Mouse (Mus musculus): Measurements from ENCODE around the gene Gab2. TPM values are rescaled to one million over a fixed set of nuclear protein-coding genes. Genes with fewer than 3 reads are reported as not detected.

Gab2 gene
- polyA plus RNA-seq, 1 experiment from 2014 or later, result 15.2 TPM

- Histone ChIP-seq H3K4me2 (no peak overlapping the region), H3K27me3 (replicated peaks) (no peaks in the 10 kb centered on the region), H3K4me3 (replicated peaks) (no peak overlapping the region), H3K27ac (replicated peaks) (no peak overlapping the region), H3K36me3 (no peaks in the 10 kb centered on the region), H3K9ac (replicated peaks) (no peak overlapping the region), H3K9me3 (replicated peaks) (no peaks in the 10 kb centered on the region), H3K4me1 (no peaks in the 10 kb centered on the region)
- ATAC-seq (ENCODE audit: low FRiP score), result no peak
- 87% methylated on average over 4 of the region's 4 CpGs for WGBS
Measured at GRCm38 (mm10) chr7:97338593-97338992, 257.2 kb downstream of the Gab2 start.

DNA sequence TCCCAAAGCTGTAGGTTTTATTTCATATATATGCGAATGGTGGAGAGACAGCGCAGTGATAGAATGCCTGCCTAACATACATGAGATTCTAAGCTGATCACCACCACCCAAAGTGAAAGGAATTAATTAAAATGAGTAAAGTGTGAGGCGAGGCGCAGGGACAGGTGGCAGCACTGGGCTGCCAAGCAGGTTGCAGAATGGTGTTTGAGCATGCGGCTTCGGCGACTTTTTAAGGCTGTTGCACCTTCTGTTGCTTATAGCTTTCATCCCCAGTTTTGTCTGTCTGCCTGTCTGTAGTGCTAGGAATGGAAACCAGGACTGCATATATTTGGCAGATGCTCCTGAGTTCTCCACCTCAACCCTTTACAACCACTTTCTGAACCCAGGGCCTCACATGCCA lies 258.2 kb downstream of the Gab2 start:
- no peak overlapping the region for H3K27ac ChIP-seq (replicated peaks)
- H3K4me1 ChIP-seq, result no peaks in the 10 kb centered on the region
- no peaks in the 10 kb centered on the region for H3K9me3 ChIP-seq (replicated peaks)
- no peaks in the 10 kb centered on the region for H3K36me3 ChIP-seq
- H3K4me3 ChIP-seq (replicated peaks), result no peak overlapping the region
- no peak overlapping the region for H3K4me2 ChIP-seq
- no peak overlapping the region for H3K9ac ChIP-seq (replicated peaks)
- no peak for ATAC-seq (ENCODE audit: low FRiP score)
- H3K27me3 ChIP-seq (replicated peaks), result no peaks in the 10 kb centered on the region
- 90% methylated on average over 7 of the region's 7 CpGs for WGBS

- 70% methylated on average over 18 of the region's 18 CpGs for WGBS
- no peak for ATAC-seq (ENCODE audit: low FRiP score)
- no peak overlapping the region for H3K4me2 ChIP-seq
- H3K27me3 ChIP-seq (replicated peaks), result no peaks in the 10 kb centered on the region
- H3K9ac ChIP-seq (replicated peaks), result no peak overlapping the region
- H3K9me3 ChIP-seq (replicated peaks), result no peaks in the 10 kb centered on the region
- no peak overlapping the region for H3K4me3 ChIP-seq (replicated peaks)
- H3K36me3 ChIP-seq, result no peaks in the 10 kb centered on the region
- H3K4me1 ChIP-seq, result peaks cover 13% of the 10 kb centered on the region
- no peak overlapping the region for H3K27ac ChIP-seq (replicated peaks)
Measured at GRCm38 (mm10) chr7:97340907-97341849, 259.8 kb downstream of the Gab2 start.

DNA sequence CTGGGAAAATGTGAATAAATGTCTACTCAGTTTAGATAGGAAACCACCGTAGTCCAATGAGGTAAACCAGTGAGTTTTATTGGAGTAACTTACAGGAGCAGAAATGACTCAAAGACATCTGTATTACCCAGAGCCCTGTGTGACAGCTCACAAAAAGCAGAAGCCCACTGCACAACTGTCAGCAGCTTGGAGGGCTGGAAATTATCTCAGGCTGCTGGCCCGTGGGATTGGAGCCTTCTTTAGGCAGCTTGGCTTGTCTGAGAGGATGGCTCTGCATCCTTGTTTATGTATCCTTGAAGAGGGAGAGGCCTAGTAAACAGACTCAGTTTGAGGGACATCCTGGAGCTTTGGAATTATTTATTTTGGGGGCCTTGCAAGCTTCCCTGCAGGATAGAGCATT lies 261.6 kb downstream of the Gab2 start:
- H3K4me2 ChIP-seq, result no peak overlapping the region
- no peak overlapping the region for H3K27ac ChIP-seq (replicated peaks)
- H3K27me3 ChIP-seq (replicated peaks), result no peaks in the 10 kb centered on the region
- 76% methylated on average over 2 of the region's 2 CpGs for WGBS
- peaks cover 13% of the 10 kb centered on the region for H3K4me1 ChIP-seq
- no peak overlapping the region for H3K4me3 ChIP-seq (replicated peaks)
- no peak for ATAC-seq (ENCODE audit: low FRiP score)
- no peaks in the 10 kb centered on the region for H3K9me3 ChIP-seq (replicated peaks)
- H3K36me3 ChIP-seq, result peaks cover 8% of the 10 kb centered on the region
- no peak overlapping the region for H3K9ac ChIP-seq (replicated peaks)

- Histone ChIP-seq H3K4me2 (no peak overlapping the region), H3K9ac (replicated peaks) (no peak overlapping the region), H3K27ac (replicated peaks) (0 out of 2 replicates have a peak overlapping the region, but pooled peaks have one; percentile 0), H3K27me3 (replicated peaks) (no peaks in the 10 kb centered on the region), H3K9me3 (replicated peaks) (no peaks in the 10 kb centered on the region), H3K36me3 (peaks cover 8% of the 10 kb centered on the region), H3K4me3 (replicated peaks) (no peak overlapping the region), H3K4me1 (peaks cover 13% of the 10 kb centered on the region)
- WGBS, result 84% methylated on average over 2 of the region's 2 CpGs
- ATAC-seq (ENCODE audit: low FRiP score), result no peak
Measured at GRCm38 (mm10) chr7:97344655-97345054, 263.3 kb downstream of the Gab2 start.

- ATAC-seq (ENCODE audit: low FRiP score), result peak; percentile 58; the same call in 1 of the 2 replicates
- H3K9ac ChIP-seq (replicated peaks), result no peak overlapping the region
- H3K27me3 ChIP-seq (replicated peaks), result no peaks in the 10 kb centered on the region
- H3K9me3 ChIP-seq (replicated peaks), result no peaks in the 10 kb centered on the region
- no peak overlapping the region for H3K4me3 ChIP-seq (replicated peaks)
- 50% methylated on average over 10 of the region's 10 CpGs for WGBS
- H3K4me2 ChIP-seq, result no peak overlapping the region
- H3K27ac ChIP-seq (replicated peaks), result peak overlapping the region; percentile 48
- peaks cover 13% of the 10 kb centered on the region for H3K4me1 ChIP-seq
- peaks cover 8% of the 10 kb centered on the region for H3K36me3 ChIP-seq
Measured at GRCm38 (mm10) chr7:97345229-97345871, 264.0 kb downstream of the Gab2 start.

DNA sequence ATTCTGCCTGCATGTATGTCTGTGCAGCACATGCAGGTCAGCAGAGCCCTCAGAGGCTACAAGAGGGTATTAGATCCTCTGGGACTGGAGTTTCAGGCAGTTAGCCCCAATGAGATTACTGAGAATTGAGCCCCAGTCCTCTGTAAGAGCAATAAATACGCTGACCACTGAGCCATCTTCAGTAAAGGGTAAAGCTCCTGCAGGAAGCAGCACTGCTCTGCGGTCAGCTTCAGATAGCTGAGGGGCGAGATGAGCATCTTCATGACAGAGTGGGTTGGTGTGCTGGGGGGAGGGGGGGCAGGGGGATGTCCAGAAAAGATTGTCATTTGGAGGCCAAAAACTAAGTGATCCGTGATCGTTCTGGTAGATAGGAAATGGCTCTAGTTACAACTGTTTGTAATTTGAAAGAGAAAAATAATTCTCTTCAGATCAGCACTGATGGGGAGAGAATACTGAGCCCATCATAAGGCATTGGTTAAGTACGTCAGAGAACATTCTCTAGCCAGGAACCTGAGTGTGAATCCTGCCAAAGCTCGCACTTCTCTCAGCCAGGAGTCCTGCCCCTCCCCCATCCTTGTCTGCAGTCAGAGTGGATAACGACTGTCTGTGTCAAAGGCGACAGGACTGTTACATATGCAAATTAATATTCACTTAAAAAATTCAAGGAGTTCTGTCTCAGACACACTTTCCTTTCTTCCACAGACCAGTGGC lies 264.9 kb downstream of the Gab2 start:
- H3K27ac ChIP-seq (replicated peaks), result peak overlapping the region; percentile 48; the same call in 1 of the 2 replicates
- H3K4me3 ChIP-seq (replicated peaks), result no peak overlapping the region
- no peak overlapping the region for H3K9ac ChIP-seq (replicated peaks)
- peaks cover 13% of the 10 kb centered on the region for H3K4me1 ChIP-seq
- H3K9me3 ChIP-seq (replicated peaks), result no peaks in the 10 kb centered on the region
- H3K36me3 ChIP-seq, result peaks cover 8% of the 10 kb centered on the region
- no peaks in the 10 kb centered on the region for H3K27me3 ChIP-seq (replicated peaks)
- no peak overlapping the region for H3K4me2 ChIP-seq
- WGBS, result 71% methylated on average over 9 of the region's 9 CpGs
- ATAC-seq (ENCODE audit: low FRiP score), result no peak

DNA sequence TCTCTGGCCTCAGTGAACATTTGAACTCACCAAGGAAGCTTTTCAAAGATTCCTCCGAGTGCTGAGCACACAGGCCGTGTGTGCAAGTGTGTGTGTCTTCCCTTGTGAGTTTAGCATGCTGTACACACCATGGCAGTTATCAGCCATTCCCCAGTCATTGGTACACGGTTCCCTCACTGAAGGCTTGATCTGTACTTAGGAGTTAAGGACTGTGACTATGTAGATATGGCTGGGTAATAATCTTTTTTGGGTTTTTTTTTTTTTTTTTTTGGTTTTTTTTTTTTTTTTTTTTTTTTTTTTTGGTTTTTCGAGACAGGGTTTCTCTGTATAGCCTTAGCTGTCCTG lies 265.4 kb downstream of the Gab2 start:
- Histone ChIP-seq H3K4me3 (replicated peaks) (no peak overlapping the region), H3K27ac (replicated peaks) (no peak overlapping the region), H3K9ac (replicated peaks) (no peak overlapping the region), H3K9me3 (replicated peaks) (no peaks in the 10 kb centered on the region), H3K27me3 (replicated peaks) (no peaks in the 10 kb centered on the region), H3K36me3 (peaks cover 8% of the 10 kb centered on the region), H3K4me2 (no peak overlapping the region), H3K4me1 (peaks cover 13% of the 10 kb centered on the region)
- no peak for ATAC-seq (ENCODE audit: low FRiP score)
- 87% methylated on average over 4 of the region's 4 CpGs for WGBS

GRCm38 (mm10) chr7:97347464-97347863 lies 266.1 kb downstream of the Gab2 start:
- 98% methylated on average over 15 of the region's 15 CpGs for WGBS
- no peaks in the 10 kb centered on the region for H3K9me3 ChIP-seq (replicated peaks)
- H3K4me3 ChIP-seq (replicated peaks), result no peak overlapping the region
- H3K27ac ChIP-seq (replicated peaks), result no peak overlapping the region
- ATAC-seq (ENCODE audit: low FRiP score), result no peak
- H3K4me2 ChIP-seq, result no peak overlapping the region
- peaks cover 8% of the 10 kb centered on the region for H3K36me3 ChIP-seq
- no peak overlapping the region for H3K9ac ChIP-seq (replicated peaks)
- peaks cover 13% of the 10 kb centered on the region for H3K4me1 ChIP-seq
- H3K27me3 ChIP-seq (replicated peaks), result no peaks in the 10 kb centered on the region

- peaks cover 8% of the 10 kb centered on the region for H3K36me3 ChIP-seq
- H3K4me1 ChIP-seq, result peaks cover 13% of the 10 kb centered on the region
- ATAC-seq (ENCODE audit: low FRiP score), result no peak
- WGBS, result 77% methylated on average over 3 of the region's 3 CpGs
- no peaks in the 10 kb centered on the region for H3K27me3 ChIP-seq (replicated peaks)
- H3K9me3 ChIP-seq (replicated peaks), result no peaks in the 10 kb centered on the region
- no peak overlapping the region for H3K4me3 ChIP-seq (replicated peaks)
- no peak overlapping the region for H3K4me2 ChIP-seq
- H3K9ac ChIP-seq (replicated peaks), result no peak overlapping the region
- H3K27ac ChIP-seq (replicated peaks), result no peak overlapping the region
Measured at GRCm38 (mm10) chr7:97348318-97348717, 266.9 kb downstream of the Gab2 start.

GRCm38 (mm10) chr7:97348836-97349235 lies 267.4 kb downstream of the Gab2 start:
- ATAC-seq (ENCODE audit: low FRiP score), result no peak
- H3K36me3 ChIP-seq, result peaks cover 8% of the 10 kb centered on the region
- no peak overlapping the region for H3K4me3 ChIP-seq (replicated peaks)
- no peaks in the 10 kb centered on the region for H3K9me3 ChIP-seq (replicated peaks)
- no peaks in the 10 kb centered on the region for H3K27me3 ChIP-seq (replicated peaks)
- peaks cover 13% of the 10 kb centered on the region for H3K4me1 ChIP-seq
- WGBS, result 79% methylated on average over 5 of the region's 5 CpGs
- H3K9ac ChIP-seq (replicated peaks), result no peak overlapping the region
- H3K4me2 ChIP-seq, result no peak overlapping the region
- H3K27ac ChIP-seq (replicated peaks), result no peak overlapping the region
